Mouse (Mus musculus) heart, embryonic 11.5 days (tissue): ENCODE measurements at regions not wholly inside any gene's neighbourhood (a gene's known extent, or its start where the extent isn't known, plus 50 kb on each side); places are given as distances from the start of the nearest gene placed in this dataset.

Experiments
- ATAC-seq: fragments of 200-750 bp; cut with Nextera tagmentation; replicated peaks from 2 replicates; pipeline ENCODE4 v1.8.0; 2017; ENCODE audit warnings: moderate library complexity; ENCODE audit not compliant: insufficient number of reproducible peaks, low FRiP score, low TSS enrichment
- H3K27ac ChIP-seq: fragments of 300-500 bp; sonication (generic); 2 replicates; pipeline ENCODE4 v1.5.1; 2014; ENCODE audit warnings: mild to moderate bottlenecking, low read depth, low read length
- H3K27me3 ChIP-seq: fragments of 300-500 bp; sonication (generic); 2 replicates; pipeline ENCODE4 v1.6.1; 2014; ENCODE audit warnings: mild to moderate bottlenecking, low read length, mixed read lengths; ENCODE audit not compliant: control insufficient read depth, insufficient read depth
- H3K36me3 ChIP-seq: fragments of 300-500 bp; sonication (generic); 2 replicates; pipeline ENCODE4 v1.6.1; 2014; ENCODE audit warnings: mild to moderate bottlenecking, low read length, moderate library complexity, mixed read lengths; ENCODE audit not compliant: control insufficient read depth, insufficient read depth
- H3K4me1 ChIP-seq: fragments of 300-500 bp; sonication (generic); 2 replicates; pipeline ENCODE4 v1.6.1; 2014; ENCODE audit warnings: low read length; ENCODE audit not compliant: control insufficient read depth, insufficient read depth
- H3K4me2 ChIP-seq: fragments of 300-500 bp; sonication (generic); 2 replicates; pipeline ENCODE4 v1.6.1; 2014; ENCODE audit warnings: mild to moderate bottlenecking, moderate library complexity
- H3K4me3 ChIP-seq: fragments of 300-500 bp; sonication (generic); 2 replicates; pipeline ENCODE4 v1.5.1; 2014; ENCODE audit warnings: low read depth, low read length
- H3K9ac ChIP-seq: fragments of 300-500 bp; sonication (generic); 2 replicates; pipeline ENCODE4 v1.6.1; 2014; ENCODE audit warnings: mild to moderate bottlenecking, low read depth, low read length, moderate library complexity
- H3K9me3 ChIP-seq: fragments of 300-500 bp; sonication (generic); replicated peaks from 2 replicates; pipeline ENCODE4 v1.6.1; 2016; ENCODE audit warnings: low read length; ENCODE audit not compliant: control insufficient read depth
- WGBS: fragments of 180-500 bp; shearing (Covaris S2); extraction: QIAGEN DNeasy Blood & Tissue Kit; methylation state at CpG from one replicate; pipeline ENCODE4 v1.1.7; 2014; ENCODE audit not compliant: insufficient replicate concordance; 5-methylcytosine and 5-hydroxymethylcytosine counted together

DNA sequence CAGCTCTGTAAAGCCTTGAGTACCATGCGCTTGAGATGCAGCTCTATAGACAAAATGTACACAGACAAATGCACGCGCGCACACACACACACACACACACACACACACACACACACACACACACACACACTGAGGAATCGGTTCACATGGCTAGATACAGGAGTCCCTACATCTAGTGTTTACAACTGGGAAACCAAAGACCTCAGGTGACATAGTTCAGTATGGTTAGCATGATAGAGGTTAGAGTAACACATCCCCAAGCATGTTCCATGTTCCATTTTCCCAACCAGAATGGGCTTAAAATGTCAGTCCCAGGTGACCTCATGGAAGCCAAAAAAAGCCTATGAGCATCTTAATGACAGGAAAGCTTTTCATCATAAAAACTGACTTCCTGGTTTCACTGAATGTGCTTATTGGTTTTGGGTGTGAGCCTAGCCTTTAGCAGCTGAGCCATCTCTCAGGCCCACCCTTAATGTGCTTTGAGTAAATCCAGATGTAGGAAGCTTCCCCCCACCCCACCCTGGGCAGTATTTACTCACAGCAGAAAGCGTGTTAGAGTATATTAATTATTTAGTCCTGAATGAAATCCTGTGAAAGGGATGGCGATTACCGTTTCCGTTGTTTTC is 86.0 kb upstream of the Gbe1 start:
- Histone ChIP-seq H3K27ac (no peak overlapping the region), H3K27me3 (no peaks in the 10 kb centered on the region), H3K4me2 (no peak overlapping the region), H3K36me3 (no peaks in the 10 kb centered on the region), H3K4me3 (no peak overlapping the region), H3K4me1 (no peaks in the 10 kb centered on the region), H3K9me3 (no peaks in the 10 kb centered on the region), H3K9ac (no peak overlapping the region)
- ATAC-seq = no peak
- 88% methylated on average over 9 of the region's 9 CpGs for WGBS

DNA sequence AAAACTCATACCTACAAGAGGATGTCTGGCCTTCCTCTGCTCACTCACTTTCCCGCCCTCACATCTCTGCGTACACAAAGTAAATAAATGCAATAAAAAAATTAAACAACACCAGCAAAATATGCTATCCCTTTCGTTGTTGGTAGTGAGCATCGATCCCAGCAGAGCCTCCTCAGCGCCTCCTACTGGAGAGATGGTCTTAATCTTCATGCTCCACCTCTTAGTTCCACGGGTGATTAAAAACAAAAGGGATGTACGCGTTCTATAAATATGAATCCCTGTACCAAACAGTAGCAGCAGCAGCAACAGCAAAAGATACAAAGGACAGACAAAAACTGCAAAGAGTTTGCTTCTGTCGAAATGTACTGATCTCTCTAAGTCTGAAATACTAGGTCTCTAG is 81.0 kb upstream of the Gbe1 start:
- ATAC-seq = no peak
- Histone ChIP-seq H3K9me3 (no peaks in the 10 kb centered on the region), H3K4me3 (no peak overlapping the region), H3K36me3 (no peaks in the 10 kb centered on the region), H3K27me3 (no peaks in the 10 kb centered on the region), H3K4me1 (no peaks in the 10 kb centered on the region), H3K4me2 (no peak overlapping the region), H3K27ac (no peak overlapping the region), H3K9ac (no peak overlapping the region)
- WGBS = 80% methylated on average over 9 of the region's 9 CpGs

DNA sequence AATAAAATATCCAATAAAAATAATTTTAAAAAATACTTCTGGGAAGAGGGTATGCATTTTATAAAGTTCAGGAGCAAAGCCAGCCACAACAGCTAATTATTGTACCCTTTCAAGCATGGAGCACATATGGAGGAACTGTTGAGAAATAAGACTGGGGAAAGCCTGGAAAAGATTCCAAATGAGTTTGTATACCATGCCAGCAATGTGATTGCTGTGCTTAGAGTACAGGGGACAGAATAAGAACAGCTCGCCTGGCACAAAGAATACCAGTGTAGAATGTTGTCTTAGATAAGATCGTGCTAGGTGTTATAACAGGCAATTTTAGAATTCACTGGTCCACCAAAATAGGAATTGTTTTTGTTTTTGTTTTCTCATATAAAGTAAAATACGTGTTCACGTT is 78.6 kb upstream of the Gbe1 start:
- Histone ChIP-seq H3K9ac (no peak overlapping the region), H3K27me3 (no peaks in the 10 kb centered on the region), H3K9me3 (no peaks in the 10 kb centered on the region), H3K4me1 (0 out of 2 replicates have a peak, but pooled peaks cover under 1% of the 10 kb centered on the region), H3K36me3 (no peaks in the 10 kb centered on the region), H3K27ac (no peak overlapping the region), H3K4me2 (no peak overlapping the region), H3K4me3 (no peak overlapping the region)
- ATAC-seq = no peak
- 82% methylated on average over 4 of the region's 4 CpGs for WGBS

DNA sequence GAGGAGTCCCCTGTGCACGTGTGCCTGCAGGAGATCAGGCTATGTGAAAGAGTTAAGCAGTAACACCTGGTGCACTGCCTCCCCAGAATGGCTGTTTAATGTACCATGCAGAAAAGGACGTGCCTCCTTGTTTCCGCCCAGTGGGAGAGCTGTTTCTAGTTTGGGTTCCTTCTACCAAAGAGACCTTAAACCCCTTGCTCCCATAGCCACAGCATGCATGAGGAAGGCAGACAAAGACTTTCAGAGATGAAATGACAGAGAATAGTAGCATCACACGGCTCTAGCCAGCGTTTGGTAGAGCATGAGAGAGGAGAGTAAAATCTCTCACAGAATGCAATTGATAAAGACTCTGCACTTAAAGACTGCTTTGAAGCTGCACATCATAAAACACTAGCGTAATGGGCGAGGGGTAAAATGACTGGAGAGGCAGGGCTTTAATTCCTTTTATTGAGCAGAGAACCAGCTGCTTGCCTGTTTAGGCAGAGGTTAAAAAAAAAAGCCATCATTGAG is 74.3 kb upstream of the Gbe1 start:
- WGBS = 60% methylated on average over 7 of the region's 7 CpGs
- no peak overlapping the region for H3K27ac ChIP-seq
- ATAC-seq = no peak
- H3K4me2 ChIP-seq = no peak overlapping the region
- no peaks in the 10 kb centered on the region for H3K9me3 ChIP-seq
- no peak overlapping the region for H3K9ac ChIP-seq
- H3K4me3 ChIP-seq = no peak overlapping the region
- no peaks in the 10 kb centered on the region for H3K36me3 ChIP-seq
- 0 out of 2 replicates have a peak, but pooled peaks cover 2% of the 10 kb centered on the region for H3K4me1 ChIP-seq
- H3K27me3 ChIP-seq = no peaks in the 10 kb centered on the region

DNA sequence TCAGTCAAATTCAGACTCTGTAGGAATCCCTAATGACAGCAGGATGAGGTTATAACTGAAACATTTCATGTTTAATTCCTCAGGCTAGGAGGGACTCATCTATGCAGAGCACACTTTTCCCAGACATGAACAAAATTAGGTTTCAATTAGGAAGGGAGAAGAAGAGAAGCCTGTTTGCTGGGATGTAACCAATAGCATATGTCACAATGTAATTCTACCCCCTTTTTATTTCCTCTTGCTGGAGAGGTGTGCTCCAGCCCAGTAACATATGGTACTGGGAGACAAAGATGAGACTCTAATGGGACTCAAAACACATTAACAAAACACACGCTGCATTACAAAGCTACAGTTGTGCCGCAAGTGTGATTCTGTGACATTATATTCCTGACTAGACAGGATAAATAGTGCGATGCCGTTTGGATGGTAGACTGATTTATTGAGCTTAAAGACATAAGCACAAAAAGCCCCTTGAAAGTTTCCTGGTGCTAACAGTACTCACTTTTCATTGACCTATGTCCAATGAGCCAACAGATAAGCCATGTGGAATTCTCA is 69.5 kb upstream of the Gbe1 start:
- 90% methylated on average over 4 of the region's 4 CpGs for WGBS
- H3K4me2 ChIP-seq = no peak overlapping the region
- H3K4me3 ChIP-seq = no peak overlapping the region
- no peak for ATAC-seq
- no peak overlapping the region for H3K27ac ChIP-seq
- H3K27me3 ChIP-seq = no peaks in the 10 kb centered on the region
- no peak overlapping the region for H3K9ac ChIP-seq
- no peaks in the 10 kb centered on the region for H3K36me3 ChIP-seq
- 0 out of 2 replicates have a peak, but pooled peaks cover 2% of the 10 kb centered on the region for H3K4me1 ChIP-seq
- H3K9me3 ChIP-seq = no peaks in the 10 kb centered on the region

DNA sequence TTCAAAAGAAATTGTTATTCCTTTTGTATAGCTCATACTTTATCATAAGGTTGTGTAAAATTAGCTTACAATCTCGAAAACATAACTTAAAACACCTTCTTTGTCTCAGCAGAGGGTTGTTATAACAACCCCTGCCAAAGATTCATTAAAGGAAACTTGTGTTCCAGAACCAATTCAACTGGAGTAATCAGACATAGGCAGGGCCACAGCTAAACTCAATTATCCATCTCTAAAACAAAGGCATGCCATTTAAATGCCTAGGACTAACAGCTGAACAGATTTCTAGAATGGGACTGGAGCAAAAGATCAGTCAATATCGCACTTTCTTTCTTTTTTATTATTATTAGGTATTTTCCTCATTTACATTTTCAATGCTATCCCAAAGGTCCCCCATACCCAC is 68.8 kb upstream of the Gbe1 start:
- H3K9ac ChIP-seq = no peak overlapping the region
- H3K4me2 ChIP-seq = no peak overlapping the region
- H3K9me3 ChIP-seq = no peaks in the 10 kb centered on the region
- H3K4me3 ChIP-seq = no peak overlapping the region
- ATAC-seq = no peak
- H3K4me1 ChIP-seq = 0 out of 2 replicates have a peak, but pooled peaks cover 2% of the 10 kb centered on the region
- H3K36me3 ChIP-seq = no peaks in the 10 kb centered on the region
- H3K27me3 ChIP-seq = no peaks in the 10 kb centered on the region
- no peak overlapping the region for H3K27ac ChIP-seq
- WGBS = 80% methylated on average over 2 of the region's 2 CpGs

DNA sequence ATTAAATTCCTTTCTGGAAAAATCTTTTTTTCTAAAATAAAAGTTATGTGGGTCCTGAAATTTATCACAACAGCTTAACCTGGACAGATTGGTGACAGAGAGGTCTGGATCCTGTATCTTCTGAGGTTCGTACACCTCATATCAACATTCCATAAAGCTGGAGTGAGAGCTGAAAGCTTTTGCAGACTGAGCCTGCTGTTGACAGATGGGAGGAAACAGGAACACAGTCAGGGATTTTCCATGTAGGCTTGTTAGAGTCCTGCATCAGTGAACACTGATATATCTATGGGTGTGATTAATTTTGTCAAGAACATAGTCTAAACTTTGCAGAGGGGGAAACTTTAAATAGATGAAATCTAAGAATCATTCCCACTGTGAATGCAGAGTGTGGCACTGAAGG is 54.4 kb upstream of the Gbe1 start:
- H3K9me3 ChIP-seq = no peaks in the 10 kb centered on the region
- ATAC-seq = peak; percentile 57
- peak overlapping the region; percentile 62; the same call in 1 of the 2 replicates for H3K27ac ChIP-seq
- WGBS = 11% methylated on average over 1 of the region's 1 CpGs
- H3K4me1 ChIP-seq = peaks cover 3% of the 10 kb centered on the region; the same call in 1 of the 2 replicates
- no peaks in the 10 kb centered on the region for H3K27me3 ChIP-seq
- H3K36me3 ChIP-seq = no peaks in the 10 kb centered on the region
- H3K4me3 ChIP-seq = no peak overlapping the region
- H3K9ac ChIP-seq = no peak overlapping the region
- H3K4me2 ChIP-seq = no peak overlapping the region

DNA sequence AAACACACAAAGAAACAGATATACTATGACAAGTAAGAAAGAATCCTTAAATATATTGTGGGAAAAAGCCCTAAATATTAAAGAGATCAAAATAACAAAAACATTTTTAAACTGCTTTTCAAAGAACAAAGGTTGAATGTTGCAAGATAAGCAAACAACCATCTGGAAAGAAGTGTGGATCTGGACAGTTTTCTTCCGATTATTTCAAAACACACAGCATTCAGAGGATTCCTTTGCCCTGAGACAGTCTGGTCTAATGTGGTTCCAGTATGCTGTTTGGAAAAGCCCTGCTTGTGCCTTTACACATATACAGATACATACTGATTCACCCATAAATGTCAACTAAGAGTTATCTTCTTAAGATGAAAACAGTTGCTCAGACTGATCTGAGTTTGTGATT is 53.6 kb upstream of the Gbe1 start:
- Histone ChIP-seq H3K4me2 (no peak overlapping the region), H3K9me3 (no peaks in the 10 kb centered on the region), H3K27ac (peak overlapping the region; percentile 24; the same call in 1 of the 2 replicates), H3K9ac (no peak overlapping the region), H3K36me3 (no peaks in the 10 kb centered on the region), H3K4me3 (no peak overlapping the region), H3K4me1 (peaks cover 3% of the 10 kb centered on the region; the same call in 1 of the 2 replicates), H3K27me3 (no peaks in the 10 kb centered on the region)
- WGBS = 32% methylated on average over 1 of the region's 1 CpGs
- ATAC-seq = no peak
